Comparison of ENCODE assay signal across 9 mouse cellular contexts in genomic region chr14:110754484-110755307, GRCm38 (mm10). TPM values are rescaled to one million over a fixed set of nuclear protein-coding genes. Genes with fewer than 3 reads are reported as not detected.
DNase-seq lines count a peak whose midpoint lies in the region; ATAC-seq lines count a peak whose summit lies in the region.
"Had no signal": no experiment of that assay in that cellular context is flagged by ENCODE, and none has a peak within 500 bp of the region (broad histone marks: within the 10 kb centered on the region; RNA-seq: fewer than 3 reads in every experiment).

Gene Slitrk6 (minus strand): TSS chr14:110755149.

- H3K27ac ChIP-seq in limb, embryonic 10.5 days, result peak within 1 kb of the TSS; percentile 85
- no peak within 1 kb of the TSS for H3K27ac ChIP-seq in neural tube, embryonic 15.5 days (replicated peaks)
- H3K27ac ChIP-seq: liver, embryonic 14.5 days had no signal

- H3K4me3 ChIP-seq in limb, embryonic 10.5 days, result peak within 1 kb of the TSS; percentile 53
- H3K4me3 ChIP-seq in neural tube, embryonic 15.5 days (replicated peaks), result peak within 1 kb of the TSS; percentile 31

- ATAC-seq in neural tube, embryonic 15.5 days (ENCODE audit: low FRiP score), result peak; percentile 87
- no peak for ATAC-seq in megakaryocyte-erythroid progenitor cell, adult 5-6 weeks (replicated peaks; ENCODE audit: low FRiP score, low TSS enrichment, poor library complexity, severe bottlenecking)

- H3K27me3 ChIP-seq in limb, embryonic 10.5 days (ENCODE audit: low read depth, poor library complexity, severe bottlenecking), result no peaks in the 10 kb centered on the region
- H3K27me3 ChIP-seq in neural tube, embryonic 15.5 days (replicated peaks), result no peaks in the 10 kb centered on the region

- no peaks in the 10 kb centered on the region; the same call in 1 of the 2 replicates for H3K9me3 ChIP-seq in limb, embryonic 10.5 days (replicated peaks)
- H3K9me3 ChIP-seq in neural tube, embryonic 15.5 days (replicated peaks), result no peaks in the 10 kb centered on the region

- peaks cover 7% of the 10 kb centered on the region; the same call in 1 of the 2 replicates for H3K4me1 ChIP-seq in limb, embryonic 10.5 days
- 0 out of 2 replicates have a peak, but pooled peaks cover 3% of the 10 kb centered on the region for H3K4me1 ChIP-seq in neural tube, embryonic 15.5 days

- H3K4me2 ChIP-seq in neural tube, embryonic 15.5 days, result peak within 1 kb of the TSS; percentile 53

- H3K9ac ChIP-seq in neural tube, embryonic 15.5 days (replicated peaks), result no peak within 1 kb of the TSS
- H3K9ac ChIP-seq: liver, embryonic 14.5 days had no signal

- peaks cover 24% of the 10 kb centered on the region for H3K36me3 ChIP-seq in limb, embryonic 10.5 days
- H3K36me3 ChIP-seq in neural tube, embryonic 15.5 days, result no peaks in the 10 kb centered on the region

- DNase-seq in urinary bladder, postnatal 36 days (ENCODE audit: low spot score in 2 of 2), result peak; percentile 7 to 18
- no peak for DNase-seq in urinary bladder, postnatal 4 days (ENCODE audit: low spot score in 2 of 2)
- peak; percentile 72 for DNase-seq in gonadal fat pad, adult 2 months (ENCODE audit: low read depth)
- peak; percentile 48 for DNase-seq in limb, embryonic 10.5 days (ENCODE audit: low spot score)
- DNase-seq in cerebellum, adult 9-10 months, result no peak
- DNase-seq in thymus, postnatal 14 days, result no peak

- WGBS in limb, embryonic 10.5 days, result 31% methylated on average over 11 of the region's 11 CpGs
- WGBS in neural tube, embryonic 15.5 days, result 36% methylated on average over 11 of the region's 11 CpGs

RNA-seq across cellular contexts. Expression of gene Slitrk6, which starts in this region (rescaled TPM):
- polyA plus RNA-seq in gonadal fat pad, adult 2 months (2012; rRNA removed), result 0.41 and 0.62 TPM in 2 replicates
- polyA plus RNA-seq in limb, embryonic 10.5 days (2016; fragmentation: Nextera tagmentation; extraction: Ambion mirVana), result 16.8 and 22.6 TPM in 2 replicates
- polyA plus RNA-seq in neural tube, embryonic 15.5 days (2015; fragmentation: Nextera tagmentation; extraction: Ambion mirVana), result 2.5 and 5.3 TPM in 2 replicates
- not detected in 2 replicates for total RNA-seq in megakaryocyte-erythroid progenitor cell, adult 5-6 weeks (2014; fragmentation: Nextera tagmentation)
- not detected in 2 replicates for total RNA-seq in megakaryocyte-erythroid progenitor cell, adult 5-6 weeks (2017)

Comparison
In these comparisons a context has a peak if more than half of its experiments do, and no peak if none do; other contexts are left out.
1. DNase-seq: peak in urinary bladder, postnatal 36 days (2 of 2) and limb, embryonic 10.5 days (single experiment); none in urinary bladder, postnatal 4 days (0 of 2), cerebellum, adult 9-10 months (single experiment) and thymus, postnatal 14 days (single experiment).
2. Peak in DNase-seq in gonadal fat pad, adult 2 months; RNA of the gene not detected or under 1 TPM.